Mouse (Mus musculus): ENCODE measurements at regions not wholly inside any gene's neighbourhood (a gene's known extent, or its start where the extent isn't known, plus 50 kb on each side); places are given as distances from the start of the nearest gene placed in this dataset.
A peak's percentile ranks its signal among the peaks of the same experiment; 100 is the strongest.

GRCm38 (mm10) chr16:78877941-78878340 is 52.8 kb upstream of the Chodl start:
- DNase-seq = no peak

- DNase-seq = peak; percentile 70
Measured at GRCm38 (mm10) chr16:78859006-78859405, 71.7 kb upstream of the Chodl start.

DNA sequence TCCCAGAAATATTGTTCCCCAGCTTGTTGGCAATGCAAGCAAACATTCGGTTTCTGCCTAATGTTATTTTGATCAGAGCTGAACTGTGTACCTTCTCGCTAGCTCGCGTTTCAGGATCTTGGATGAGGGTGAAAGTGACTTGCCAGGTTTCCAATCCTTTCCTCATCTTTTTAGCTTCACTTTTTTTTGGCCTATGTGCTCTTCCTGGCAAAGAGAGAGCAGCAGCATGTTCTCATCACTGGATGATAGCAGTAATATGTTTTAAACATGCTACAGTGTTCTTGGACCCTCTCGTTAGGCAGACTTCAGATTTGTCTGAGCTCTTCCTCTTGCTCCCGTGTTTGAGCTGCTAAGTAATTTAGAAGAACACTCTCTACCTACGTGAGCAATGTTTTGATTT is 99.8 kb upstream of the Chodl start:
- no peak for DNase-seq

- no peak for DNase-seq
Measured at GRCm38 (mm10) chr16:78827739-78828138, 103.0 kb upstream of the Chodl start.

DNA sequence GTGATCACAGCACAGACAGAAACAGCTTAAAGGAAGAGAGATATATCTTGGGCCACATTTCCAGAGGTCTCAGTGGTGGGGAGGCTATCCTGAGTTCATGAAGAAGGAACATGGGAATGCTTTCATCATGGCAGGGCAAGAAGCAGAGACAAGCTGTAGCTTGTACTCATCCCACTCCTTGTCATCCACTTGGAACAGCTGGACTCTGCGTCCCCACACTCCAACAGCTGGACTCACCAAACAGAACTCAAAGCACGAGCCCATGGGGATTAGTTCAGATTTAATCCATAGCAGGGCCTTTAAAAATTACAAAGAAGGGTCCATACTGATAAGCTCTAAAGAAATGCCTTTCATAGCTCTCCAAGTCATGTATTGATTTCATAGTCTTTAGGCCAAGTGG is 140.7 kb upstream of the Chodl start:
- DNase-seq = no peak

- DNase-seq = no peak
Measured at GRCm38 (mm10) chr16:78759226-78759625, 171.5 kb upstream of the Chodl start.

DNA sequence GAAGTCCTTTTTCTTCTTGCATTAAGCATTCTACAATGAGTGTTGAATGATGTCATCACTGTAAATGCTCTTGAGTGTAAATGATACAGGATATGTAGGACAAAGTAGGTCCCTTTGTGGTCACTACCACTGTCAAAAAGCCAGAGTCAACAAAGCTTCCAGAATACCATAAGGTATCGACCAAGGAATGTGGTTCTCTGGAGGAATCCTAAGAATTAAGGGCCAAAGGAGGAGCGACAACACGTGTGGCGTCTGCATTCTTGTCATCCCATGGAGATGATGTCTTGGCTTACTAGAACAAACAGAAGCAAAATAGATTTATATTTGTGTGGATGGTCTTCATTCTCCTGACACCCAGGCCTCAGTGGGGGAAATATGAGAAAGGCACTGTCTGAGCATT is 161.4 kb upstream of the D16Ertd472e start:
- no peak for DNase-seq

DNA sequence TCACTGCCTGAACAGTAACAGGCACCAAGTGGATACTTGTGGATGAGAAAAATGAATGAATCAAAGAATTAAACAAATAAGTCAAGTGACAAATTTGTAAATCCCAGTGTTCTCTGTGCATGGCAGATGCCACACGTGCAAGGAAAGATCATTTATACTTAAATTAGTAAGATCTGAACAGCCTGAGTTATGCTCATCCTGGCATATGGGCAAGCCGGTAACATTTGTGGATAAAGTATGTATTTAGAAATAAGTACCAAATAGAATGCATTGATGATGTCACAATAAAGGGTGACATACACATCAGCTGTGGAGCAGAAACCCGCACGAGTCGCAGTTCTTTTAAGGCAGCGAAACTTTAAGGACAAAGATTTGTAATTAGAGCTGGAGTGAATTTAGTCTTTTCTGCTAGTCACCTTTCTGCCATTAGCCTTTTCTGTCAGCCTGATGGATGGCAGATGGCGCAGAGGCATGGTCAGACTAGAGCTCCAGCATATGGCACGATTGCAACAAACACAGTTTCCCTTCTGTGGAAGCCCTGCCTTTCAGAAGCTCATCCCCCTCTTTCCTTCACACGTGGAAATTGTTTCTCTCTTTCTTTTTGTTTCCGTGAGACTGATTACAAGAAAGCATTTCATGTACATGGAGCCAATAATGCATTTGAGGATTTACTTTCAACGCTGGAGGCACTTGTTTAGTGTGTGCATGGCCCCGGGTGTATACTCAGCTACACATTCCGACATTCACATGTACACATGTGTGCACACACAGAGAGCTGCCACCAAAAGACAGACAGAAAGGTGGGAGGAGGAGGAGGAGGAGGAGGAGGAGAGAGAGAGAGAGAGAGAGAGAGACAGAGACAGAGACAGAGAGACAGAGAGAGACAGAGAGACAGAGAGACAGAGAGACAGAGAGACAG is 154.3 kb upstream of the D16Ertd472e start:
- DNase-seq = no peak

DNA sequence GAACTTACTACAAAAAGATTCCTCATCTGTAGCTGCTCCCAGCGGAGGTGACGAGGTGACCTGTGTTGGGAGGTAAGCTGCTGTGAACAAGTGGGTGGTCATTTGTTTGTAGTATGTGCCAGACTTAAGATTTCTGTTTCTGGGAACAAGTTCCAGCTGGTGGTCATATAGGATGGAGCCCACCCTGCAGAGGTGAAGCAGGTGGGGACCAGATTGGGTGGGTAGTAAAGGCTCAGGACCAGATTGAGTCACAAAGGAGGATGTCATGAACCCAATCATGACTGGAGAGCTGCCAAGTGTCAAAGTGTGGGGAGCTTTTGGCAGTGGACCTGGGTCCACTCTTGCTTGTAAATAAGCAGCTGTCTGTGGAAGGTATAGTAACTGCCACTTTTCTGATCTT is 149.0 kb upstream of the D16Ertd472e start:
- no peak for DNase-seq

- DNase-seq = no peak
Measured at GRCm38 (mm10) chr16:78709943-78710342, 133.4 kb upstream of the D16Ertd472e start.

- DNase-seq = no peak
Measured at GRCm38 (mm10) chr16:78707566-78707965, 131.1 kb upstream of the D16Ertd472e start.

GRCm38 (mm10) chr16:78707165-78707564 is 130.7 kb upstream of the D16Ertd472e start:
- no peak for DNase-seq

DNA sequence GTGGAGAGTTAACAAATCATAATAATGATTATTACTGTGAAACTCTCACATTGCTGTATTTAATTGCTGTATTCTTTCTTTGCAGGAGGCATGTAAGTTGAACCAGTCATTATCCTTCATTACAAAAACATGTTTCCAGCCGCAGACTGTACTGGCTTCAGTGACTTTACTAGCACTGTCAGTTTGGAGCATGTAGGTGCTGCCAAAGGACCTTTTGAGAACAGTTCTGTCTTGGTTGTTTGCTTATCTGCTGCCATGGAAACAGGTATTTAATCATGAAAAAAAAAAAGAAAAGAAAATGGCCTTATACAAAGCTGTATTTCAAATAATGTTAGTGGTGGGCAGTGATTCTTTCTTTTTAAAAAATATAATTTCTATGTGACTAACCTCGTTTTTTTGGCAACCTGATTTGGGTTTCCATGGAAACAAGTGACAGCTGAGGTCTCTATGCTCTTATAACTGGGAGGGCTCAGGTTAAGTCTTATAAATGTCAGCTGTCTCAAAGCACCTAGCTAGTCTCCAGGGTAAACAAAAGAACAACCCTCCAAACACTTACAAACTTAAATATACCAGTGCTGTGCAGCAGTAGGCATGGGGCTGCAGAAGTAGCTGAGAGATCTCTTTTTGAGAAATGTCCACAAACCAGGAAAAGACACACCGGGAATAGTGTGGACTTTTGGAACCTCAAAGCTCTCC is 121.2 kb upstream of the D16Ertd472e start:
- DNase-seq = no peak

- DNase-seq = peak; percentile 52
Measured at GRCm38 (mm10) chr16:78688251-78688650, 111.7 kb upstream of the D16Ertd472e start.

GRCm38 (mm10) chr16:78685160-78685559 is 108.7 kb upstream of the D16Ertd472e start:
- DNase-seq = no peak

DNA sequence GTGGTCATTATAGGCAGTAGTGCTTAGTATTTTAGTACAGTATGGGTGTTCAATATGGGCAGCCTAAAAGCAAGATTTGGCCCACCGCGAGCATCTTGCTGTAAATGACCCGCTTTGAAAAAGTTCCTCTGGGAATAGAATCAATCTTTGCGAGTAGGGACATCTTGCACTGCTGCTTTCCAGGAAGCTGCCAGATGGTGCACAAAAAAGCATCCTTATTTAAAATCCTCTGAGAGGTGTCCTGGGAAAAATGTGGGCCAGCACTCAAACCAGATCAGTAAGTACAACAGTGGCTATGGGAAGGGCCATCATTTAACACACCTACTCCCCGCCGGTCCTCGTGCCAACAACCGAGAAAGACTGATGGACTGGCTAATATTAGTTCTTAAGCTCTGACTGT is 107.5 kb upstream of the D16Ertd472e start:
- DNase-seq = no peak

DNA sequence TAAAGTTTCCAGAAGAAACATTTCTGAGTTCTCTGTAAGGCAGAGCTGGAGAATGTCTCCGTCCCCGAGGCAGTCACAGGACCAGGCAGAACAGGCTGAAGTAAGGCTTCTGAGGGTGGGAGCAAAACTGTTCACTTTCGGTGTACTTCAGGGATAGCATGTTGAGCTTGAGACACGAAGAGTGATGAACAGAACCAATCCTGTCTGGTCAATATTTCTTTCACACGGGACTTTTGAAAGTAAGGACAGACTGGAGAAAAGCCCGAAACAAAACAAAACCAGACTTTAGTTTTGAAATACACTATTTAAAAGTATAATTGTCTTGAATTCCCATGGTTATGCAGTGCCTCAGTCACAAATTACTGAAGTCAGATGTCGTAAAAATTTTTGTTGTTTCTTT is 84.6 kb upstream of the D16Ertd472e start:
- no peak for DNase-seq

DNA sequence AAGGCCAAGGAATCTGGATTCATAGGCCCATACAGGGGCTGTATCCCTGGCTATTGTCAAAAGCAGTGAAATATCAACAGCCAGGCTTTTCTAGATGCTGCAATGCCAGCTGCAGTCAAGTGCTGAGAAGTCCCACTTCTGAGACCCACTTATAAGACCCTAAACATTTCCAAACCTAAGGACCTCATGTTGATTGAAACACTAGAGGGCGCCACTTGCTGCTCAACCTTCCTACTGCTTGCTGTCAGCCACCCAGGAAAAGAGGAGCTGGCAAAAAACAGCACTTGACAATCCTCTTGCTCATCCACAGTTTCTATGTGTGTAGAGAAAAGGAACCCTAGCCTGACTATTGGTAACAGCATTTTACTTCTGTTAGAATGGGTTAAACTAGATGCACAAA is 68.2 kb upstream of the D16Ertd472e start:
- no peak for DNase-seq

DNA sequence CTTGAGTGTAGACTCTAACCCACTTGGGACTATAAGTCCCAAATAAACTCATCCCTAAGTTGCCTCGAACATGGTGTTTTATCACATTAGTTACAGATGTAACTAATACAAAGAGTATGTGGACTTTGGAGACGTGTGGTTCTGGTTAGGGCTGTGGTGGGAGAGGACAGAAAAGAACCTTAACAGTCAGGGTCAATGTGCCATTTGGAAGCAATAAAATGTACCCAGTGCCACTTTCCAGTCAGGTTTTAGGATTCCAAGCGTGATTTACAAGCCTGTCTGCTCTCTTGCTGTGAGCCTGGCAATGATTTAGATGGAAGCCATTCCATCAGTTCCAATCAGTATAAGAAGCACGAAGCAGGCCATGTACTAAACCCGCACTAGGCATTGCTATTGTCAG is 65.2 kb upstream of the D16Ertd472e start:
- DNase-seq = no peak

- no peak for DNase-seq
Measured at GRCm38 (mm10) chr16:78641205-78641604, 64.7 kb upstream of the D16Ertd472e start.

DNA sequence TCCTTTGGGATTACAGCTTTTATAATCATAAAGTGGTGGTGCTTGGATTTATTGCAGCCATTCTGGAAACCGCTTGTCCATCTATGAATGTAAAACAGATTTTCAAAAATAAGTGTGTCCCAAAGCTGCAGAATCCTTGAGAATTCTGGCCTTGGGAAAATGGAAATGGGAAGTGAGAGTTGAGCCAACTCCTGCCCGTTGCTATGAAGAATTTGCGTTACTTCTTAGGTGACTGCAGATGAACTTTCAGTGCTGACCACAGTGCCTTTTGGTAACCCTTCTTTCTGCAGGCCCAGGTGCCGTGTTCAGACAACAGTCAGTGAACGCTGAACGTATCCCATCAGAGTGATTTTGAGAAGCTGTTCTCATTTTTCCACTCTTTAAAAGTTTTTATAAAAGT is 60.9 kb upstream of the D16Ertd472e start:
- no peak for DNase-seq

DNA sequence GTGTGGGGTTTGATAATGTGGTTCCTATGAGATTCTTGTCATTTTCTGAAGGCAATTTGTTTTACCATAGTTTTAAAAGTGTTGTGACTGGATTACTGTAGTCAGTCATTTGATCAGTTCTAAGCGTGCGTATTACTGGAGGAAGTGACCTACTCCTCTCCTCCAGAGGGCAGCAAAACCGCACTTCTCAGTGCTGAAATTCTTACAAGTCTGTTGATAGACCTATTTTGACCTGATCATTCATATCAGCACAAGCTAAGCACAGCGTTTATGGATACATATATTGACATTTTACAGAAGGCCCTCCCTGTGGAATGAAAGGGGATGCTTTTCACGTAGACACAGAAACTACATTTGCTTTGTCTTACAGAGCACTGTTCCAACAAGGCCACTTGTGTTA is 60.5 kb upstream of the D16Ertd472e start:
- no peak for DNase-seq

- no peak for DNase-seq
Measured at GRCm38 (mm10) chr16:78635774-78636173, 59.3 kb upstream of the D16Ertd472e start.

- DNase-seq = peak; percentile 83
Measured at GRCm38 (mm10) chr16:78635257-78635656, 58.7 kb upstream of the D16Ertd472e start.

All from heart, adult 11 months (tissue).